Mouse (Mus musculus) heart, embryonic 10.5 days (tissue): ENCODE data around the gene Dao. TPM values are rescaled to one million over a fixed set of nuclear protein-coding genes. Genes with fewer than 3 reads are reported as not detected.

ENCODE experiments used
- DNase-seq: peaks from one replicate; pipeline ENCODE4 v3.0.0-alpha.2; 2017; ENCODE audit warnings: low spot score
- H3K27ac ChIP-seq: fragments of 300-500 bp; sonication (generic); 2 replicates; pipeline ENCODE4 v1.5.1; 2016; ENCODE audit warnings: mild to moderate bottlenecking
- H3K27me3 ChIP-seq: fragments of 300-500 bp; sonication (generic); 2 replicates; pipeline ENCODE4 v1.6.1; 2016; ENCODE audit warnings: mild to moderate bottlenecking; ENCODE audit not compliant: poor library complexity, insufficient read depth, severe bottlenecking
- H3K36me3 ChIP-seq: fragments of 300-500 bp; sonication (generic); 2 replicates; pipeline ENCODE4 v1.6.1; 2016; ENCODE audit warnings: mild to moderate bottlenecking, moderate library complexity
- H3K4me1 ChIP-seq: fragments of 300-500 bp; sonication (generic); 2 replicates; pipeline ENCODE4 v1.6.1; 2016; ENCODE audit warnings: mild to moderate bottlenecking
- H3K4me3 ChIP-seq: fragments of 300-500 bp; sonication (generic); 2 replicates; pipeline ENCODE4 v1.5.1; 2016; ENCODE audit warnings: mild to moderate bottlenecking, moderate library complexity
- H3K9me3 ChIP-seq: fragments of 300-500 bp; sonication (generic); 2 replicates; pipeline ENCODE4 v1.6.1; 2016; ENCODE audit warnings: mild to moderate bottlenecking, moderate library complexity
- WGBS: fragments of 180-500 bp; shearing (Covaris S2); methylation state at CpG from one replicate; pipeline ENCODE4 v1.1.7; 2016; 5-methylcytosine and 5-hydroxymethylcytosine counted together
- polyA plus RNA-seq: library from polyadenylated mRNA; unstranded; fragments of >200 nt; fragmentation: Nextera tagmentation; extraction: Ambion mirVana; gene quantifications from 2 replicates; pipeline ENCODE4 v1.2.1, GENCODE M21; 2016

Gene Dao
- not detected in 2 replicates for polyA plus RNA-seq

DNA sequence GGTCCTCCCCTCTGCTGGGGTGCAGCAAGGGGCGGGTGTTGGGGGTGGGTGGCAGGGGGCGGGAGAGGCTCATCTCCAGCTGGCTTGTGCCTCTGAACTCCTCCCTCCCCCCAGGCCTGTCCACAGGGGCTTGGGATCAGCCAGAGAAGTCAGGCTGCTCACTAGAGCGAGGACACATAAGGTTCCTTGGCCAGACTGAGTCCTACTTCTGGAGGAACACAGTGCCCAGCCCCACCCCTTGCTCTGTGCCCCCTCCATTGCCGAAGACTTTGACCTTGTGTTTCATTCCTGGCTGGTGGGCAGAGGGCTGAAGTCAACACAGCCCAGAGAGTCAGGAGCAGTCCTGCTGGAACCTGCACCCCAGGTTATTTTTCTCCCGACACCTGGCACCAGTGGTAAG is at the start of gene Dao:
Gene Dao, plus strand, starts transcription at position 162 of the 400 bp plus-strand sequence.
- Histone ChIP-seq H3K27ac (0 out of 2 replicates have a peak within 1 kb of the TSS, but pooled peaks have one; percentile 32), H3K9me3 (no peaks in the 10 kb centered on the region), H3K4me3 (no peak within 1 kb of the TSS), H3K27me3 (no peaks in the 10 kb centered on the region), H3K4me1 (peaks cover 5% of the 10 kb centered on the region), H3K36me3 (no peaks in the 10 kb centered on the region)
- 55% methylated on average over 5 of the region's 5 CpGs for WGBS
- DNase-seq = no peak

- Histone ChIP-seq H3K4me3 (no peak overlapping the region), H3K27ac (peak overlapping the region; percentile 76), H3K9me3 (no peaks in the 10 kb centered on the region), H3K4me1 (peaks cover 58% of the 10 kb centered on the region), H3K27me3 (no peaks in the 10 kb centered on the region), H3K36me3 (peaks cover 52% of the 10 kb centered on the region)
- peak; percentile 95 for DNase-seq
- 7% methylated on average over 7 of the region's 7 CpGs for WGBS
Measured at GRCm38 (mm10) chr5:113954421-113954820, 49.1 kb upstream of the Dao start.

GRCm38 (mm10) chr5:113955281-113955680 is 48.2 kb upstream of the Dao start:
- Histone ChIP-seq H3K27me3 (no peaks in the 10 kb centered on the region), H3K4me1 (peaks cover 58% of the 10 kb centered on the region), H3K4me3 (no peak overlapping the region), H3K9me3 (no peaks in the 10 kb centered on the region), H3K36me3 (peaks cover 44% of the 10 kb centered on the region), H3K27ac (no peak overlapping the region)
- no peak for DNase-seq
- WGBS = 54% methylated on average over 5 of the region's 5 CpGs

- peaks cover 41% of the 10 kb centered on the region for H3K36me3 ChIP-seq
- no peak for DNase-seq
- peaks cover 54% of the 10 kb centered on the region for H3K4me1 ChIP-seq
- no peaks in the 10 kb centered on the region for H3K27me3 ChIP-seq
- no peak overlapping the region for H3K27ac ChIP-seq
- no peaks in the 10 kb centered on the region for H3K9me3 ChIP-seq
- H3K4me3 ChIP-seq = no peak overlapping the region
- 86% methylated on average over 8 of the region's 8 CpGs for WGBS
Measured at GRCm38 (mm10) chr5:113955691-113956090, 47.8 kb upstream of the Dao start.

- 8% methylated on average over 4 of the region's 4 CpGs for WGBS
- Histone ChIP-seq H3K36me3 (peaks cover 43% of the 10 kb centered on the region), H3K27ac (no peak overlapping the region), H3K4me3 (no peak overlapping the region), H3K4me1 (peaks cover 54% of the 10 kb centered on the region), H3K9me3 (no peaks in the 10 kb centered on the region), H3K27me3 (no peaks in the 10 kb centered on the region)
- DNase-seq = peak; percentile 92
Measured at GRCm38 (mm10) chr5:113956510-113956909, 47.0 kb upstream of the Dao start.

- Histone ChIP-seq H3K27ac (0 out of 2 replicates have a peak overlapping the region, but pooled peaks have one; percentile 47), H3K4me3 (0 out of 2 replicates have a peak overlapping the region, but pooled peaks have one; percentile 16), H3K9me3 (no peaks in the 10 kb centered on the region), H3K27me3 (no peaks in the 10 kb centered on the region), H3K4me1 (peaks cover 58% of the 10 kb centered on the region), H3K36me3 (peaks cover 44% of the 10 kb centered on the region)
- 11% methylated on average over 6 of the region's 6 CpGs for WGBS
- DNase-seq = no peak
Measured at GRCm38 (mm10) chr5:113959039-113959438, 44.5 kb upstream of the Dao start.

GRCm38 (mm10) chr5:113960416-113960815 is 43.1 kb upstream of the Dao start:
- H3K27ac ChIP-seq = peak overlapping the region; percentile 80; the same call in 1 of the 2 replicates
- no peaks in the 10 kb centered on the region for H3K27me3 ChIP-seq
- WGBS = 66% methylated on average over 8 of the region's 8 CpGs
- no peak for DNase-seq
- peaks cover 50% of the 10 kb centered on the region for H3K36me3 ChIP-seq
- H3K4me3 ChIP-seq = no peak overlapping the region
- H3K9me3 ChIP-seq = no peaks in the 10 kb centered on the region
- H3K4me1 ChIP-seq = peaks cover 57% of the 10 kb centered on the region

DNA sequence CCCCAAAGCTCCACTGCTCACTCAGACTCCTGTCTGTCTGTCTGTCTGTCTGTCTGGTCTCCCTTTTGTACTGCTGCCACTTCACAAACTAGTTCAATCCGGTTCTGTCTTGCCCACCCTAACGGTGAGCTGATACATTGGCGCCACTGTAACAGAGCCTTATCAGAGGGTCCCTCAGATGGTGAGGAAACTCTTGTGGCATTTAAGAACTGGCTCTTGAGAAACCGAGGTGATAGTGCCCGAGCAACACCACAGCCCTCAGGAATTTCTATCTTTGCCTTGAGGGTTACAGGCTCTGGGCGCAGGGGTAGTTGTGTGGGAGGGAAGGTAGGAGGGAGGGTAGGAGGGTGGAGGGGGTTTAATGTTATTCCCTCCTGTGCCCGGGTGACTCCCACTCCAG is 41.7 kb upstream of the Dao start:
- Histone ChIP-seq H3K27ac (peak overlapping the region; percentile 80), H3K36me3 (peaks cover 59% of the 10 kb centered on the region), H3K4me1 (peaks cover 61% of the 10 kb centered on the region), H3K9me3 (no peaks in the 10 kb centered on the region), H3K4me3 (0 out of 2 replicates have a peak overlapping the region, but pooled peaks have one; percentile 15), H3K27me3 (no peaks in the 10 kb centered on the region)
- 26% methylated on average over 7 of the region's 7 CpGs for WGBS
- DNase-seq = peak; percentile 83

DNA sequence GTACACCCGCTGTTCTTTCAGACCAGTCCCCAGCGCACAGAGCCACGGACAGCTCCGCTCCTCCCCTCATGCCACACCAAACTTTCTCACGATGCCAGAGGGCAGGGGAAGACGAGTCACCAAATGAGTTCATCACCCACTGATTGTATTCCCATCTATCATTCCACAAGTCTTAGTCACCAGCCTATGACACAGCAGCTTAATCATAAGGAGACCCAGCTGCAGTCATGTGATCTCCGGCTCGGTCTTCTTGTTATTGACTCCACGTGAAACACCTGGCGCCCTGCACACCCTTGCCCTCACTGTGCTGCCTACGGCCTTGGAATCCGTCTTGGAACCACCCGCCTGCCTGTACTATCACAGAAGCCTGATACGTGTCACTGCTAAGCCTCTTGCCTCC is 38.5 kb upstream of the Dao start:
- WGBS = 86% methylated on average over 14 of the region's 14 CpGs
- Histone ChIP-seq H3K4me3 (no peak overlapping the region), H3K36me3 (peaks cover 72% of the 10 kb centered on the region), H3K27me3 (no peaks in the 10 kb centered on the region), H3K4me1 (peaks cover 46% of the 10 kb centered on the region), H3K9me3 (no peaks in the 10 kb centered on the region), H3K27ac (no peak overlapping the region)
- no peak for DNase-seq

- Histone ChIP-seq H3K27ac (no peak overlapping the region), H3K4me1 (peaks cover 49% of the 10 kb centered on the region), H3K4me3 (no peak overlapping the region), H3K27me3 (no peaks in the 10 kb centered on the region), H3K9me3 (no peaks in the 10 kb centered on the region), H3K36me3 (peaks cover 76% of the 10 kb centered on the region)
- 94% methylated on average over 7 of the region's 7 CpGs for WGBS
- DNase-seq = no peak
Measured at GRCm38 (mm10) chr5:113965659-113966185, 37.8 kb upstream of the Dao start.

GRCm38 (mm10) chr5:113966452-113967150 is 36.9 kb upstream of the Dao start:
- H3K27ac ChIP-seq = no peak overlapping the region; the same call in 1 of the 2 replicates
- WGBS = 78% methylated on average over 13 of the region's 13 CpGs
- H3K27me3 ChIP-seq = no peaks in the 10 kb centered on the region
- no peaks in the 10 kb centered on the region for H3K9me3 ChIP-seq
- H3K36me3 ChIP-seq = peaks cover 70% of the 10 kb centered on the region
- peaks cover 44% of the 10 kb centered on the region for H3K4me1 ChIP-seq
- H3K4me3 ChIP-seq = no peak overlapping the region
- no peak for DNase-seq

- 81% methylated on average over 11 of the region's 11 CpGs for WGBS
- no peaks in the 10 kb centered on the region for H3K9me3 ChIP-seq
- H3K4me1 ChIP-seq = peaks cover 44% of the 10 kb centered on the region
- no peak for DNase-seq
- no peak overlapping the region for H3K4me3 ChIP-seq
- no peaks in the 10 kb centered on the region for H3K27me3 ChIP-seq
- no peak overlapping the region for H3K27ac ChIP-seq
- peaks cover 68% of the 10 kb centered on the region for H3K36me3 ChIP-seq
Measured at GRCm38 (mm10) chr5:113968371-113968770, 35.1 kb upstream of the Dao start.

DNA sequence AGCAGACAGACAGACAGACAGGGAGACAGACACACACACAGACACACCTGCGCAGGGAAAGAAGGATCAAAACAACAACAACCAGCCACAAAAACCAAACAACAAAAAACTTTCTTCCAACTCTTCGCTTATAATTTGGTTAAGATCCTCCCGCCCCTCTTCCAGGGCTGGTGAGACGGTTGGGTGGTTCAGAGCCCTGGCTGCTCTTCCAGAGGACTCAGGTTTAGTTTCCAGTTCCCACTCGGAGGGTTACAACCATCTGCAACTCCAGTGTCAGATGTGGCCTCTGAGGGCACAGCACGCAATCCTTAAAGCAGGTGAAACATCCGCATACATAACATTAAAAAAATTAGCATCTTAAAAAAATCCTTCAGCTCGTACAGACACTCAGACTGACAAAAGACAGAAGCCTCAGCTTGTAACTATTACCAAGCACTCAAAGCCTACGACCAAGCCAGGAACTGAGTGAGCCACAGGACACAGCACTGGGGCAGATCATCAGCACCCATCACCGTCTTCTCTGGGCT is 32.0 kb upstream of the Dao start:
- H3K36me3 ChIP-seq = peaks cover 37% of the 10 kb centered on the region
- no peaks in the 10 kb centered on the region for H3K27me3 ChIP-seq
- no peak overlapping the region for H3K4me3 ChIP-seq
- H3K9me3 ChIP-seq = no peaks in the 10 kb centered on the region
- WGBS = 78% methylated on average over 10 of the region's 10 CpGs
- H3K27ac ChIP-seq = peak overlapping the region; percentile 30; the same call in 1 of the 2 replicates
- H3K4me1 ChIP-seq = peaks cover 61% of the 10 kb centered on the region
- no peak for DNase-seq
